Mouse (Mus musculus) heart, embryonic 12.5 days (tissue): ENCODE data around the gene Slc34a3. TPM values are rescaled to one million over a fixed set of nuclear protein-coding genes. Genes with fewer than 3 reads are reported as not detected.

Experiments
- polyA plus RNA-seq: library from polyadenylated mRNA; unstranded; fragments of >200 nt; fragmentation: Nextera tagmentation; extraction: Ambion mirVana; gene quantifications from 2 replicates; pipeline ENCODE4 v1.2.1, GENCODE M21; 2016

The Slc34a3 gene
- polyA plus RNA-seq, 1 experiment from 2014 or later, result not detected

Other genes with a start within 250 kb of the Slc34a3 start
- 58.7 and 62.8 TPM in 2 replicates for gene Nsmf, start 180.0 kb downstream of the Slc34a3 start, polyA plus RNA-seq
- gene Entpd8, start 154.1 kb downstream of the Slc34a3 start, polyA plus RNA-seq, result not detected in 2 replicates
- 0.10 TPM in 1 of 2 replicates, not detected in the other for gene Noxa1, start 139.2 kb downstream of the Slc34a3 start, polyA plus RNA-seq
- 10.8 and 12.8 TPM in 2 replicates for gene Nrarp, start 53.6 kb downstream of the Slc34a3 start, polyA plus RNA-seq
- gene Tor4a, start 37.5 kb downstream of the Slc34a3 start, polyA plus RNA-seq, result 6.6 and 7.0 TPM in 2 replicates
- 73.3 and 74.4 TPM in 2 replicates for gene Nelfb, start 22.9 kb downstream of the Slc34a3 start, polyA plus RNA-seq
- gene Stpg3, start 19.7 kb downstream of the Slc34a3 start, polyA plus RNA-seq, result not detected in 2 replicates
- gene Fam166a, start 15.6 kb downstream of the Slc34a3 start, polyA plus RNA-seq, result not detected in 2 replicates
- 388 and 392 TPM in 2 replicates for gene Tubb4b, start 9.7 kb downstream of the Slc34a3 start, polyA plus RNA-seq
- not detected in 2 replicates for gene Rnf224, start 2.4 kb upstream of the Slc34a3 start, polyA plus RNA-seq
- 6.5 and 7.6 TPM in 2 replicates for gene Rnf208, start 7.9 kb upstream of the Slc34a3 start, polyA plus RNA-seq
- not detected in 2 replicates for gene Cysrt1, start 8.1 kb upstream of the Slc34a3 start, polyA plus RNA-seq
- gene AL732309.1, start 12.5 kb upstream of the Slc34a3 start, polyA plus RNA-seq, result 2.6 and 3.2 TPM in 2 replicates
- 18.3 and 19.1 TPM in 2 replicates for gene Tmem203, start 21.1 kb upstream of the Slc34a3 start, polyA plus RNA-seq
- gene Tprn, start 28.3 kb upstream of the Slc34a3 start, polyA plus RNA-seq, result 4.9 and 5.1 TPM in 2 replicates
- 131 and 133 TPM in 2 replicates for gene Ssna1, start 38.1 kb upstream of the Slc34a3 start, polyA plus RNA-seq
- gene Anapc2, start 38.1 kb upstream of the Slc34a3 start, polyA plus RNA-seq, result 83.4 and 87.7 TPM in 2 replicates
- not detected in 2 replicates for gene Tmem210, start 53.8 kb upstream of the Slc34a3 start, polyA plus RNA-seq
- not detected in 2 replicates for gene Lrrc26, start 55.6 kb upstream of the Slc34a3 start, polyA plus RNA-seq
- gene Grin1, start 84.8 kb upstream of the Slc34a3 start, polyA plus RNA-seq, result 0.44 TPM in 1 of 2 replicates, not detected in the other
- 34.0 and 40.9 TPM in 2 replicates for gene Man1b1, start 98.0 kb upstream of the Slc34a3 start, polyA plus RNA-seq
- gene Dpp7, start 122.0 kb upstream of the Slc34a3 start, polyA plus RNA-seq, result 11.3 TPM in 2 replicates
- gene Uap1l1, start 131.3 kb upstream of the Slc34a3 start, polyA plus RNA-seq, result 10.7 and 11.2 TPM in 2 replicates
- gene Sapcd2, start 138.0 kb upstream of the Slc34a3 start, polyA plus RNA-seq, result 18.5 and 20.0 TPM in 2 replicates
- gene Entpd2, start 161.5 kb upstream of the Slc34a3 start, polyA plus RNA-seq, result 0.18 and 0.44 TPM in 2 replicates
- gene Npdc1, start 165.0 kb upstream of the Slc34a3 start, polyA plus RNA-seq, result 22.3 and 22.4 TPM in 2 replicates
- gene Fut7, start 188.9 kb upstream of the Slc34a3 start, polyA plus RNA-seq, result not detected in 2 replicates
- gene Abca2, start 194.3 kb upstream of the Slc34a3 start, polyA plus RNA-seq, result 4.8 and 5.0 TPM in 2 replicates
- 1.1 and 1.4 TPM in 2 replicates for gene Clic3, start 222.5 kb upstream of the Slc34a3 start, polyA plus RNA-seq
- 22.1 and 22.7 TPM in 2 replicates for gene Paxx, start 226.7 kb upstream of the Slc34a3 start, polyA plus RNA-seq
- 2.4 and 2.6 TPM in 2 replicates for gene Ptgds, start 235.7 kb upstream of the Slc34a3 start, polyA plus RNA-seq